21 mouse cellular contexts compared by ENCODE assay signal in genomic region chr5:24412063-24412462, GRCm38 (mm10). TPM values are rescaled to one million over a fixed set of nuclear protein-coding genes. Genes with fewer than 3 reads are reported as not detected.
"Had no signal": no experiment of that assay in that cellular context is flagged by ENCODE, and none has a peak within 500 bp of the region (broad histone marks: within the 10 kb centered on the region; RNA-seq: fewer than 3 reads in every experiment).

No protein-coding gene starts in this region.

- H3K4me2 ChIP-seq: liver, embryonic 15.5 days; lung, embryonic 14.5 days; midbrain, embryonic 11.5 days; midbrain, embryonic 13.5 days; midbrain, embryonic 15.5 days; neural tube, embryonic 13.5 days; neural tube, embryonic 15.5 days had no signal

- H3K36me3 ChIP-seq: liver, embryonic 15.5 days; midbrain, embryonic 15.5 days had no signal

- H3K27me3 ChIP-seq: midbrain, embryonic 15.5 days; neural tube, embryonic 13.5 days; neural tube, embryonic 15.5 days had no signal

- H3K4me3 ChIP-seq: liver, embryonic 15.5 days; megakaryocyte, embryonic 14.5 days; midbrain, embryonic 13.5 days; midbrain, embryonic 15.5 days; neural tube, embryonic 13.5 days; neural tube, embryonic 15.5 days had no signal

- DNase-seq: liver, postnatal 0 days; lung, embryonic 14.5 days; lung, postnatal 10 days; retina, postnatal 1 day; right cerebral cortex, adult 18-20 months; right cerebral cortex, postnatal 25 days; right cerebral cortex, postnatal 4 days; spleen, adult 18-20 months; thymus, adult 18-20 months; thymus, postnatal 14 days; thymus, postnatal 36 days had no signal

RNA-seq across cellular contexts. Expression of gene Asic3, which starts 1.1 kb away (rescaled TPM):
- total RNA-seq: monocyte, adult 5-6 weeks had no signal
- polyA plus RNA-seq: liver, embryonic 15.5 days; liver, postnatal 0 days; lung, embryonic 14.5 days; lung, embryonic 16.5 days; macrophage; midbrain, embryonic 13.5 days had no signal

RNA-seq across cellular contexts. Expression of gene Atg9b, which starts 20.1 kb away (rescaled TPM):
- total RNA-seq: monocyte, adult 5-6 weeks had no signal
